Mouse (Mus musculus): Measurements from ENCODE around the gene Inha.

GRCm38 (mm10) chr1:75505956-75506831 is 683 bp upstream of the Inha start, which contains the start of gene Obsl1:
- TF ChIP-seq CHD2 (IDR thresholded peaks at IDR 0.05; ENCODE audit: low read depth, low read length): no peak
- TF ChIP-seq MAFK (IDR thresholded peaks at IDR 0.05; ENCODE audit: insufficient read depth, low read depth, low read length): no peak

Data from ES-E14 (cell line).